Mouse (Mus musculus) thymus, postnatal 14 days (tissue): Measurements from ENCODE around the gene Ltbr.
A peak's percentile ranks its signal among the peaks of the same experiment; 100 is the strongest.

Experiments
- DNase-seq: peaks from one replicate; pipeline ENCODE4 v3.0.0; 2021

The Ltbr gene

DNA sequence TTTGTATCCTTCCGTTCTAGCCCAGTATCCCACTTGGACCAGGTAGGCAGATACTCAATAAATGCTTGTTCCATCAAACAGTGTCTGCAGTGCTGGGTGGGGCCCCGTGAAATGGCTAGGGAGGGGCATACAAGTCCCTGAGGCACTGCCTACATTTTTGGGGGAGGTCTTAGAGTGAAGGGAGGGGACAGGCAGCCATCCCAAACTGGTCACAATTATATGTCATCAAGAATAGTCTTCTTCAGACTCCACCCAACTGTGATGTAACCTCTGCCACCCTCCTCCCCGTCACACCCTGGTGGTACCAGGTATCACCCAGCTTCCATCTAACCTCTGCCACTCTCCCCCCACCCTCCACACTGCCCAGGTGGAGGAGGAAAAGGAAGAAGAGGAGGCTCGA lies 31.2 kb upstream of the Ltbr start:
- no peak for DNase-seq

DNA sequence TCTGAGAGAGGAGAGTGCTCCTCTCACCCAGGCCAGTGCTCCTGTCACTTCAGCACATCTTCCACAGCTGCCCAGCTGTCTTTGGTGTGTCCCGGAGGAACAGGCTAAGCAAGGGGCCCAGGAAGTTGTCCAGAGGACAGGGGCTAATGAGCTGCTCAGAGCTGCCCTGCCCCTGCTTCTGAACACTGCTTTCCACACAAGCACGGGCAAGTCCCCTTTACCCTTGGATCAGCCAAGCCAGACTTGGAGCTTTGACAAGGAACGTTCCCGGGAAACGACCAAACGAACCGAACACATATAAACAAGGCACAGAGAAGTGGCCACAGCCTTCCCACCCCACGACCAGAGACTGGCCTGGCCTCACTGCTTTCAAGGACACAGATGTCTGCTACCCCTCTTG lies 30.4 kb upstream of the Ltbr start:
- DNase-seq, result no peak

DNA sequence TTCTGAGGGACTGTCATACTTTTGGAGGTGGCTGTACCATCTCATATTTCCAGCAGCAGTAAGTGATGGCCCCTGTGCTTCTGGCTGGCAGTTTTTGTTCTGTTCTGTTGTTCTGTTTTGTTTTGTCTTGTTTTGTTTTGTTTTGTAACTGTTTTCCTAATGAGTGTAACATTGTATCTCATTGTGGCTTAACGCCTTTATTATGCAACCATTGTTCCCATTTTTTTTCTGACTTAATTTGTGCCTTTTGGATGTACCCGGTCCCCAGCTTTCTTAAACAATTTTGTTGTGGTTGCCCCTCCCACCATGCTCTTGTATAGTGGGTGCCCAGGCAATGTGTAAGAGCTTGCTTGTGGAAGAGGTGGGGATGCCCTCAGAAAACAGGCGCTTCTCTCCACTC lies 28.5 kb upstream of the Ltbr start:
- DNase-seq, result no peak

DNA sequence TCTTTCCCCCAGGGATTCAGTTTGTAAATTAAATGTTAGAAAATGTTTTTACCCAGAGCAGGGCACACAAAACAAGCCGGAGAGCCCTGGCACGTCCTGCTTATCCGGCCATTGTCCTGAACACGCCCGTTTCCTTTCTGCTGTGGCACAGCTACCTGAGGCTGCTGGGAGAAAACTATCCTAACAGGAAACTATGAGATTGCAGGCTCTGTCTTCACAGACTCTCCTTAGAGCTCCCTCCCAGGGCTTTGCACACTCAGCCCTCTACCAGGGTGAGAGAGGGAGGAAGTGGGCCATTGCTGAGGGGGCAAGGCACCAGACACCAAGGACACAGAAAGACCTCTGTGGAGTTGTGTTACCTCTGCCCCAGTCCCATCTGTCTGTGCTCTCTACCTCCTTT lies 26.6 kb upstream of the Ltbr start:
- no peak for DNase-seq

DNA sequence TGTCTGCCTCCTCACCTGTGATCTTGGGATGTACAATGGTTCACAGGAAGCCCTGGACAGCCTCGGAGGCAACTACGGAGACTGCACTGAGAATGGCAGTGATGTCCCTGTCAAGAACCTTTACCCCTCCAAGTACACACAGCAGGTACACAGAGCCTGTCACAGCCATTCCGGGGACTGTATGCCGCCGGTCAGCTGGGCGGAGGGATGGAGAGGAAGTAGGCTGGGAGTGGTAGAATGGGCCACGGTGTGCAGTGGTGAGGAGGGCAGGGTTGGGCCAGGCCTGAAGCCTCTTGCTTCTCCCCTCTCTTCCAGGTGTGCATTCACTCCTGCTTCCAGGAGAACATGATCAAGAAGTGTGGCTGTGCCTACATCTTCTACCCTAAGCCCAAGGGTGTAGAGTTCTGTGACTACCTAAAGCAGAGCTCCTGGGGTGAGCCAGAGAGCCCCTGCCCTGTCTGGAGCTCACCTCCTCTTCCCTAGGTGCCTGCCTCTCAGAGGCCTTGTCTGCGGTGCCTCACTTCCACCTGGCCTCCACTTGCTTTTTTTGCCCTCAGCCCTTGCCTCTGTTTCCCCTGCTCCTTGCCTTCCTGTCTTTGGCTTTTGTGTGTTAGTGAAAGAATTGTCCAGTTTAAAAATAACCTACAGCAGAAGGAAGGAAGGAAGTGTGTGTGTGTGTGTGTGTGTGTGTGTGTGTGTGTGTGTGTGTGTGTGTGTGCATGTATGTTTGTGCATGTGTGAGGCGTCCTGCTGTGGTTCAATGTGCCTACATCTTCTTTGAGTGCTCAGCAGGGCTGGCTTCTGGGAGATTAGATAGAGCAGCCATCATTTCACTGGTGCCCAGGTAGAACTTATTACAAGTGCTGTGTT lies 25.3 kb upstream of the Ltbr start:
- DNase-seq, result no peak

DNA sequence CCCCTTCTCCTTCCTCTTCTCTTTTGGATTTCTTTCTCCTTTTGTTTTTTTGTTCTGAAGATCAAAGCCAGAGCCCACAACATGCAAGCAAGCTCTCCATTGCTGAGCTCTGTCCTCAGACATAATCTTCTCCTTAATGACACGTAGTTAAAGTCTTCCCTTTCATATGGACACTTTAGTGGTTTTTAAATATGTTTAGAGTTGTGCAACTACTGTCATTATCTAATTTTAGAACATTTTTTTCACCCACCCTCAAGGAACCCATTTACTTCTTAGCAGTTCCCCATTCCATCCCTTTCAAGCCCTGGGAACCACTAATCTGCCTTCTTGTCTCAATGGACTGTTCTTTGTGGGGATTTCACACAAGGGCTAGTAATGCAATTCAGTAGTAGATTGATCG lies 20.7 kb upstream of the Ltbr start:
- DNase-seq, result no peak

DNA sequence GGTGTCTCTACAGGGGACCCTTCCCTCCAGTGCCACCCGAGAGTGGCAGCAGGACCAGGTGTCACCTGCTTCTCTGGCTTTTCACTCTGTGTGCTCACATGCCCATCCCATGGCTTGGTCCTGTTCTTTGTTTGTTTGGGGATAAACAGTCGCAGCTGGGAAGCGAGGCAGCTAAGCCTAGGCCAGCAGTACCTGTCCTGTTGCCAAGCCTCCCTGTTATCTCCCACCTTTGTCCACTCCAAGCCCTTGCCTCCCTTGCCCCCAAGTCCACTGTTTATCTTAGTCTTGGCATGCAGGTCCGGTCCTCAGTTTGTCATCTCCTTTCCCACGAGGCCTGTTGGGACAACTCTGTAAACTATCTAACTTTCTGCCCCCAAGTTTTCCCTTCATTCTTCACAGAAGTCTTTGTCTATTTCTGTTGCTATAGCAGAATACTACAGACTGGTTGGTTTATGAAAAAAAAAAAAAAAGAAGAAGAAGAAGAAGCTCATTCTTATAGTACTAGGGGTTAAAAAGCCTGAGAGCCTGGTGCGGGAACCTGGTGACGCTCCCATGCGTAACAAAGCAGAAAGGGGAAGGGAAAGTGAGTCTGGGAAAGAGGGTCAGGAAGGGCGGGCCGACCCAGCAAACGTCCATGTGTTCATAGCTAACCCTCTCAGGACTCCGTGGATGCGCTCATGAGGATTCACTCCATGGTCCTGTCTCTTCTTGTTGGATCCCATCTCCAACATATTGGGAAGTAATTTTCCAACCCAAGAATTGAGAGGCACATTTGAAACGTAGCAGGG lies 19.6 kb upstream of the Ltbr start:
- DNase-seq, result no peak

DNA sequence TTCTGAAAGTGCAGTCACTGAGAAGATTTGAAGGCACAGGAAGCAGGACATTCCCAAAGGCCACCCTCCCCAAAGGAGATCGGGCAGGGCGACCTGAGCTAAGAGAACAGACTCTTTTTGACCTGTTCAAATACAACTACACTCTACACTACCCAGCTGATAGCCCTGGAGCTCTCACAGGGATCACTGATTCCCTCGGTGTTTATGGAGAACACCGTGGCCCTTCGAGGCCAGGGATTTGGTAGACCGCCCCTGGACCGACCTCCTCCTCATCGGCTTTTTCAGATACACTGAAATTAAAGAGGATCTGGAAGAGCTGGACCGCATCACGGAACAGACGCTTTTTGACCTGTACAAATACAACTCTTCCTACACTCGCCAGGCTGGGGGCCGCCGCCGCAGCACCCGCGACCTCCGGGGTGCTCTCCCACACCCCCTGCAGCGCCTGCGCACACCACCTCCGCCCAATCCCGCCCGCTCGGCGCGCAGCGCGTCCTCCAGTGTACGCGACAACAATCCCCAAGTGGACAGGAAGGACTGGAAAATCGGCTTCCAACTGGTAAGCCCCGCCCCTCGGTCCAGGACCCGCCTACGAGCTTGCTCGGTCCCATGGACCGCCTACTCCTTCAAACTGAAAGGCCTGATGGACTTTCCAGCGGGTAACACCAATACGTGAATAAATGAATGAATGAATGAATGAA lies 17.1 kb upstream of the Ltbr start:
- peak; percentile 77 for DNase-seq

DNA sequence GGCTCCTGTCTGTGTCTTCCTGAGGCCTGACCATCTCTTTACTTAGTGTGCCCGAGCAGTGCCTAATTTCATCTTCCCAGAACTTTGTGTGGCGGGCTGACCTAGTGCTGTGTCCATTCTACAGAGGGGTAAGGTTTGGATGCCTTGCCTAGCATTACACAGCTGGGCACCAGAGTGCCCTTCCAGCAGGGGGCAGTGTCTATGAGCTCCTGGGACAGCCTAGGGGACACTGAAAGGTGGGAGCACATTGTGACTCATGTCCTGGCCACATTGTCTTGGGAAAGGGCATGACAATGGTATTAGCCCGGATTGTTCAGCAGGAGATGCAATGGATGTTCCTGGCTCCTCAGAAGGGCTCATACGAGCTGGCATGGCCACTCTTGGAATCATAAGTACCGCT lies 14.6 kb upstream of the Ltbr start:
- DNase-seq, result peak; percentile 81

DNA sequence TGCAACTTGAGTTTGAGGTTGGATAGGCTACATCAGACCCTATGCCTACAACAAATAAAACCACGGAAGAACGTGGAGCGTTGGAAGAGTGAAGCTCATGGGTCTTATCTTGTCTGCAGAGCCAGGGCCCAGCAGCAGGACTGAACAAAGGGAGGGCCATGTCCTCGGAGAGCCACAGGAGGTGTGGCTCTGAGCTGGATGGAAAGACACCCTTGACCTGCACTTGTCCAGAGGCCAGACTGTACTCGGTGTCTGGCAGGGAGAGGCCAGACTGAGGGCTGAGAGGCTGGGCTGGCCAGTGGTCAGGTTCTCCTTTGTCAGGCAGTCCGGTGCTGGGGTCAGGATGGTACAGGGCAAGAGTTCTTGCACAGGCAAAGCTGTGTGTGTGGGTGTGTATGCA lies 11.7 kb upstream of the Ltbr start:
- no peak for DNase-seq

DNA sequence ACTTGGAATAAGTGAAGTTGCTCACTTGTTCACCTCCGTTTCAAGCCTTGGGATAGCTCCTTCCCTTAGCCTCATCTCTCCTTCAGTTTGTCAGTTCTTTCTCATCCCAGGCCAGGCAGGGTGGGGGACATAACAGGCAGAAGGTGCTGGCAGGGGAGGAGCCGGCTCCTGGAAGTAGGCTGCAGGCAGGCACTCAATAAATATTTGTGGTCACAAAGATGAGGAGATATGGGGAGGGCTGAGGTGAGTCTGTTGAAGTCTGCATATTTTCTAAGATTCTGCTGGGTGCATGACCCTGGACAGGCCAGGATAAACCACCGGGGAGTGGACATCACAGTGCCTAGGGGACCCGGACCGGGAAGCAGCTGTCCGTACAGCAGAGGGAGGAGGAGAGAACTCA lies 9.9 kb upstream of the Ltbr start:
- no peak for DNase-seq

DNA sequence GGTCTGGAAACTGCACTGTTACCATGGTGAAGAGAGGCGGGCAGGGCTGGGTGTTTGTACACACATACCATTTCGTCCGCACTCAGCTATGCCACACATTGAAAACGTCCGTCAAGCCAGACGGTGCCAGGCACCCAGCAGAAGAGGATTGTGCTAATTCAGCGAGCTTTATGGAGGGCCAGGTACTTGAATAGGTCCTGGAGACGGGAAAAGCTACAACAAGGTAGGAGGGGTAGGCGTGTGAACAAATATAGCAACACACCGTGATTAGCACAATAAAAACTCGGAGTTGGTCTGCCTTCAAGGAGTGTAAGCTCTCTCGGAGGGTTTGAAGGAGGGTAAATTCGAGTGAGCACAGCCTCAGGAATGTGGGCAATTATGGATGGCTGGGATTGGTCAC lies 9.1 kb upstream of the Ltbr start:
- no peak for DNase-seq

DNA sequence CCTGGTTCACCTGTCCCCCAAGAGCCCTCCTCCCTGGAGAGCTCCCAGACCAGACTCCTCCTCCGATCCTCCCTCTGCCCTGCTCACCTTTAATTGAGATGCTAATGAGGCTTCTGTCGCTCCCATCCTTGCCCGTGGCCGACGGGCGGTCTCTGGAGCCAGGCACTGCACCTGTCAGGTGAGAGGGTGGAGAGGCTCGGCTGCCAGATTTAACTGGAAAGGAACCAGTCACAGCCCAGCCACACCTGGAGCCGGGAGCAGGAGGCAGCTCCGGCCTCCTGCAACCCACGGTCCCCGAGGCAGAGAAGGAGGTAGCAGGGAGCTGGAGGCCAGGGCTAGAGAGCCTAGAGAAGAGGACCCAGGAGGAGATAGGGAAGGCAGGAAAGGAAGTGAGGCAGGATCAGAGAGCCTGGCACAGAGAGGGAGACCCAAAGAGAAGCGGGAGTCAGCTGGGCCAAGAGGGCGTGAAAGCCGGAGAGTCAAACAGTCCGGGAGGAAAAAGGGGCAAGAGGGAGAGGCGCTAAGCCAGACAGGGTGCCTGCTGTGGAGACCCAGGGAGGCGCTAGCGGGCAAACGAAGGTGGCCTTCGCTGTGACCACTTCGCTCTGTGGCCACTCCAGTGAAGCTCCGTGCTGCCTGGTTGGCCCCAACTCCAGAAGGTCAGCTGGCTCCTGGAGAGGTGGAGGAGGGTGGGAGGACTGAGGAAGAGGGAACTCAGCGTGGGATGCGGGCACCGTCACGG lies 7.6 kb upstream of the Ltbr start:
- no peak for DNase-seq

DNA sequence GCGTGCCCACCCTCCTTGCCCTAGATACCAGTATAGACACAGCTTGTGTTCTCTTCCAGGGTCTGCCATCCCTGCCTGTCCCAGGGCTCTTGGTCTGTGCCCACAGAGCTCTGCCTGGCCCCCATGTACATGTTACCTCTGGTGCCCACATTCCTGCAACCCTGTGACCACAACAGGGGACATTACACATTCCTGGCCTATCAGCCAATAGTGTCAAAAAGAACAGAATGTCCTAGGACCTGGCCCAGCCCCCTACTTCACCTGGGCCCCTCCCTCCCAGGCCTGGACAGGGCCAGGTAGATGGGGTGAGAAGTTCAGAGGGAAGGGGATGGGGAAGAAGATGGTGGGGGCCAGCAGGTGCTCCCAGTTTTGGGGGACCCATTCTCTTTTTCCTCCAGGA lies 6.6 kb upstream of the Ltbr start, which contains the start of gene Scnn1a:
Gene Scnn1a (plus strand): TSS at position 337 of the 400 bp plus-strand sequence.
- no peak for DNase-seq

DNA sequence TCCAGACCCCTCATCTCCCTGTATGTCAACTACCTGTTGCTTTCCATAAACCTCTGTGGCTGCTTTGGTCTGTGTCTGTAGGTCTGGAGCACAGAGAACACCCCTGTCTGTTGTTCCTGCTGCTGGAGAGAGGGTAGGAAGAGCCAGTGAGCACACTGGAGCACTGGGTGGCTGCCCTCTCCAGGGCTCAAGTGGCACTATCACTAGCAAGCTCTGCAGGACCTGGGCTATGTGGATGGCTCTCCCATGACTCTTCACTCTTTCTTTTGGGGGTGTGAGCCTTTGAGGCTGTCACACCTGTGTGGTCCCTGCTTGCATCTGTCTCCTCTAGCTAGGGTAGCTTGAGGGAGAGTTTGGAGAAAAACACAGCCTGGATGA lies 6.2 kb upstream of the Ltbr start:
- DNase-seq, result no peak

DNA sequence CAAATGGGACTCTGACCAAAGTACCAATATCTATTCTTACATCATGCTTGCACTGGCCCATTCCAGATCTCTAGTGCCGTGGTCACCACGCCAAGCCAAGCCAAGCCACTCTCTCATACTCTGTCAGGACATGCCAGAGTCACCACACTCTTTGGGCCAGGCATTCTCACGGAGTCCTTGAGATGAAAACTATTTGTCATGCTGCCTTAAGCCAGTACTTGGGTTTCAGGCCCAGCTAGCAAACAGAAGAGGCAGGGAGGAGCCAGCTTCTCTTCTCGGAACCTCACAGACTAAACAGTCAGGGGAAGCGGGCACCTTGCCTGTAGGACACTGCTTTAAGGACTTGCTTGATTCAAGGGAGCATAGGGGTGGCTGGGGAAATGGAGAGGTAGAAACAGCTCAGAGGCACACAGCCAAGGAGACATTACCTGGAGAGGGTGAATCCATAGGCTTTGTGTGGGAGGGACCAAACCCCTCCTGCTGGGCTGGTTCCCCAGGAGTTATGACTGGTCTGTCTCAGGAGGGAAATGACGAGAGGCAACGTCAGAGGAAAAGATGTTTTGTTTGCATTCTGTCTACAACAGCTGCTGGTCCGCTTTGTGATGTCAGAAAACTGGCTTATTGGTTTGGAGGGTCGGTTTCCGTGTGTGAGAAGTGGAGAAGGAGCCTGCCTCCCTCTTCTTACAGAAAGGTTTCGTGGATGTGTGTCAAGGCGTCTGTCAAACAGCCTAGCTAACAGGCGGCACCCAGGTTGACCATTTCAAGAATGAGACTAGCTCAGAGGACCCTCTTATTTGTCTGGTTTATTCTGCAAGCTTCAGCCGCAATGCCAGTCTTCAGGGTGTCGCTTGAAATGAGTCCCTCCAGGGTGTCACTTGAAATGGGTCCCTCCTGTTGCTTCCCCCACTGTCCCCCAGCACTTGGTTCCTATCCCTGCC lies 5.6 kb upstream of the Ltbr start:
- no peak for DNase-seq

DNA sequence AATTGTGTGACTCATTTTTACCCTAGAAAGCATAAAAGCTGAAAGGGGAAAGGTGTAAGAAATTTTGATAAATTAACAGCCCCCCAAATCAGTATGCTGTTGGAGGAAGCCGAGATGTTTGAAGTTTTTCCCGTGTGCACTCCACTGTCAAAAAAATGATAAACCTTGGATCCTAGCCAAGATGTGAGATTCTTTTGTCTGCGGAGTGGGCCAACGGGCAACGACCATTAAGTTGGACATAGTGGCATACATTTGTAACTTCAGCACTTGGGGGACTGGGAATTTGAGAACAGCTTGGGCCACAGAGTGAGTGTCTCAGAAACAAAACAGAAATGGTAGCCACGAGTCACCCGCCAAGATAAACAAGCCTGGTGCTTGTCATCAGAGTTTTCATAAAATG lies 3.4 kb upstream of the Ltbr start:
- DNase-seq, result no peak

DNA sequence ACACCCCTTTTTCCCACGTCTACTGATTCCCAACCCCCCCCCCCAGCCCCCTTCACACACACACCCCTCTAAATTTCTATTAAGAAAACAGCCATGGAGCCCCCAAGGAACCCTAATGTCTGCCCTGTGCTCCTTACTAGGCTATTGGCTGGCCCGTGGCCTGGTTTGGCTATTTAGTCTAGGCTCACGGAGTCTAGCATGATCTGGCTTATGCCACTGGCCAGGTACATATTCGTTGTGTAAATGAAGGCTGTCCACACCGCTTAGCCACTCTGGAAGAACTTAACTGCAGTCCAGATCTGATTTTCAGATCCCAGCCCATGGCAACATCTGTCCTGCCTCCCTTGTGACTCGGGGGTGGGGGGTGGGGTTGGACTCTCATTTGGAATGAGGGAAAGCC lies 1.1 kb upstream of the Ltbr start:
- DNase-seq, result no peak

DNA sequence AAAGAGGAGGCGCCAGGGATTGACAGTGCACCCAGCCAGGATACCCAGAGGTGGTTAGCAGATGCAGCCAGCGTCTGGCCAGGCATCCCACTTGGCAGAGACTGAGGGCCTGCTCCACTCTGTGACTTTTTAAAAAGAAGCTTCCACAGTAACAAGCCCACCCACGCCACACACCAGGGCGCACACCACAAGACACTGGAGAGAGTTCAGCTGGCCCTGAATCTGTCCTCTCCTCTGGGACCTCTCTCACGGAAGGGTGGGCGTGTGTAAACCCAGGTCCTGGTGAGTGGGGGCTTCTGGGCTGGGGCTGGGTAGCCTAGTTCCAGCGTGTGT lies 512 bp upstream of the Ltbr start:
- DNase-seq, result no peak

DNA sequence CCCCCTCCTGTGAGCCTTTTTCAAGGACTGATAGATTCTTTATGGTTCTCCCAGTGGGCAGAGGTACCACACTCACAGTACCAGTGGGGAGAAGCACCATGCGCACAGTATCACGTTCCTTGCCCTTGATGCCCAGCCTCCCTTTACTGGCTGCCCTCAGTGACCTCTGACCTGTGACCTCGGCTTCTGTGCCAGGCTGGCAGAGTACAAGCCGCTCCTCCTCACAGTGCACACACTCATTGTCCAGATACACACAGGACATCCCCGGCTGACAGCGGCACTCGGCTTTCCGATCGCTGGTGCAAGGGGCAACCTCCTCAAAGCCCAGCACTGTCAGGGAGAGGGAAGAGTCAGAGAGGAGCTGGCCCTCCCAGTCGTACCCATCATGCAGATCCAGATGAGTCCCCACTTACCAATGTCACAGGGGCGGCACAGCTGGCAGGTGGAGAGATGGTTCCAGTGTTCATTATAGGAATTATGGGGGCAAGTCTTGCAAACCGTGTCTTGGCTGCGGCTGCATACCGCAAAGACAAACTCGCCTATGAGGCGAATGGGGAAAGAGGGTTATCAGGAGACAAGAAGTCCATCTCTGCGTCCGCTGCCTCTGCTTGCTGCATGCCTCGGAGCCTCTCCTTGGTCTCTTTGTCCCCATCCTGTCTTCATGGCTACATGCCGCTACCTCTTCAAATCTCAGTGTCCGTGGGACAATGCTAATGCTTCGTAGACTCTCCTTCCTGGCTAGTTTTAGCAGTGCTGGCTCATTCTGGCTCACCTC lies 917 bp downstream of the Ltbr start:
- no peak for DNase-seq

DNA sequence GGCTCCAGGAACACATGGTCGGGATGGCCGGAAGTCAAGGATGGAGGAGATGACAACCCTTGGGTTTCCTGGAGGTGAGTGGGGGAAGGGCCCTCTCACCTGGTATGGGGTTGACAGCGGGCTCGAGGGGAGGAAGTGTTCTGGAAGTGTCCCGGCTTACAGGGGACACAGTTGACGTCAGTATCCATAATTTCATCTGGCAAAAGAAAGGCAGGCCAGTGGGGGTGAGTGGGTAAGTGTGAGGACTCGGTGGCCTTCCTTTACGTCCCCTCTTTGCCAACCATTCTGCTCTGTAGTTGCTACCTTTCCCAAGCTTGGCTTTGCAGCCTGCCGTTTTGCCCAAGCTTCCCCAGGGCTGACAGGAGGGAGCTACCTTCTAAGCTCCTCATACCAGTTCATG lies 1.5 kb downstream of the Ltbr start:
- DNase-seq, result no peak
